Mouse (Mus musculus): ENCODE results near the gene Pxt1. TPM values are rescaled to one million over a fixed set of nuclear protein-coding genes. Genes with fewer than 3 reads are reported as not detected.

Gene Pxt1
- polyA plus RNA-seq, 1 experiment, result 199 TPM

DNA sequence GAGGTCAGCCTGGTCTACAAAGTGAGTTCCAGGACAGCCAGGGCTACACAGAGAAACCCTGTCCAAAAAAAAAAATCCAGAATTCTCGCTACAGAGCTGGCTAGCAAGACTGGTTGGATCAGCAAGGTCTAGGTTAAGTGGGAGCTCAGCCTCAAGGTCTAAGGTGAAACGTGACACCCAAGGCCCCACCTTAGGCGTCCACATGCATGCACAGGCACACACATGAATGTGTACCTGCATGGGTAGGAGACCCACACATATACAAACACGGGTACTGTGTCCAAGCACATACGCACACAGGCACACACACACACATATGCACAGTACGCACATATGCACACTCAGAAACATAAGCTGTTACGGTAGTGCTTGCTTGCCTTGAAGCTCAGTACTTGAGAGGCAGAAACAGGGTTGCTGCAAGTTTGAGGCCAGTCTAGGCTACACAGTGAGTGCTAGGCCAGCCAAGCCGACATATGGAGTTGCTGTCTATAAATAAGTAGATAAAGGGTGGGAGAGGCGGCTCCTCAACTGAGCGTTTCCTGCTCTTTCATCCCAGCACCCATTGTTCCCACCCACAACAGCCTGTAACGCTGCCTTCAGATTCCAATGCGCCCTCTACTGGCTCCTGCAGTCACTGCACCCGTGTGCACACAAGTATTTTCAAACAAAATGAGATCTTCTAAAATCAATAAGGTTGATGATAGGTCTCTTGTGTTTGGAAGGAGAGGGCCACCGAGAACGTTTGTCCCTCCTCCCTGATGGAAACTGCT is 16.6 kb downstream of the Pxt1 start:
- TF ChIP-seq POLR2A (IDR thresholded peaks at IDR 0.05; ENCODE audit: control insufficient read depth, low read depth, low read length), result no peak
- peak; percentile 78; the same call in 1 of the 2 replicates for TF ChIP-seq CTCF (IDR thresholded peaks at IDR 0.05; ENCODE audit: control insufficient read depth, insufficient read depth, insufficient replicate concordance, low read depth, low read length)
- Histone ChIP-seq H3K4me3 (ENCODE audit: control insufficient read depth, low read depth, low read length) (no peak overlapping the region), H3K27me3 (ENCODE audit: control insufficient read depth, insufficient read depth, low read length) (no peaks in the 10 kb centered on the region), H3K27ac (ENCODE audit: control insufficient read depth, insufficient read depth, low read depth, low read length) (no peak overlapping the region), H3K4me1 (ENCODE audit: control insufficient read depth, insufficient read depth, low read length) (peaks cover 6% of the 10 kb centered on the region), H3K36me3 (ENCODE audit: control insufficient read depth, insufficient read depth, low read length) (no peaks in the 10 kb centered on the region)

- Histone ChIP-seq H3K27ac (ENCODE audit: control insufficient read depth, insufficient read depth, low read depth, low read length) (no peak overlapping the region), H3K36me3 (ENCODE audit: control insufficient read depth, insufficient read depth, low read length) (no peaks in the 10 kb centered on the region), H3K4me3 (ENCODE audit: control insufficient read depth, low read depth, low read length) (no peak overlapping the region), H3K27me3 (ENCODE audit: control insufficient read depth, insufficient read depth, low read length) (no peaks in the 10 kb centered on the region), H3K4me1 (ENCODE audit: control insufficient read depth, insufficient read depth, low read length) (peaks cover 6% of the 10 kb centered on the region)
- TF ChIP-seq POLR2A (IDR thresholded peaks at IDR 0.05; ENCODE audit: control insufficient read depth, low read depth, low read length) (no peak), CTCF (IDR thresholded peaks at IDR 0.05; ENCODE audit: control insufficient read depth, insufficient read depth, insufficient replicate concordance, low read depth, low read length) (peak; percentile 74)
These were observed 17.3 kb downstream of the Pxt1 start for GRCm38 (mm10) chr17:28926380-28926779.

DNA sequence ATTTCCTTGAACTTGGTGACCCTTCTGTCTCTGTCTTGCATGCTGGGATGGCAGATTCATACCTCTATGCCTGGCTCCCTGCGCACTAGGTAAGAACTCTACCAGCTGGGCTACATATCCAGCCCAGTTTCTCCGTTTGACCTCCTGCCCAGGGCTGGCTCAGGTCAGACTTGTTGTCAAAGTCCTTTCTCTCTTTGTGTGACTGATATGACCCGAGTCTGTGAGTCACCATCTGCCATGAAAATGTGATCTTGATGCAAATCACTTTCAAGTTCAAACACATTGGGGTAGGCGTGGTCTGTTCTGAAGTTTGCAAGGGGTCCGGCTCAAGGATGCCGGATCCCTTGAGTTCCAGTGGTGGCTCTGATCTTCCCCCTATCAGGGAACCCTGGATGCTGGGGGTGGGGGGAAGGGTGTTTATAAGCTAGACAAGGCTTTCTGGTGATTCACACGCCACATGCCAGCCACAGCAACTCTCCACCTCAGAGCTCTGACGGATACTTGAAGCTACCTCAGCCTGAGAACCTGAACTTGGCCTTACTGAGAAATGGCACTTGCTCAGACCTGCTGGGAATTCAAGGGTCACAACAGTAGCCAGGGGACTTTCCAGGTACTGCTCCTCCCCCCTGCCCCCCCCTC is 18.6 kb downstream of the Pxt1 start:
- H3K36me3 ChIP-seq (ENCODE audit: control insufficient read depth, insufficient read depth, low read length), result no peaks in the 10 kb centered on the region
- peaks cover 4% of the 10 kb centered on the region for H3K4me1 ChIP-seq (ENCODE audit: control insufficient read depth, insufficient read depth, low read length)
- TF ChIP-seq CTCF (IDR thresholded peaks at IDR 0.05; ENCODE audit: control insufficient read depth, insufficient read depth, insufficient replicate concordance, low read depth, low read length) (no peak), POLR2A (IDR thresholded peaks at IDR 0.05; ENCODE audit: control insufficient read depth, low read depth, low read length) (no peak)
- H3K27ac ChIP-seq (ENCODE audit: control insufficient read depth, insufficient read depth, low read depth, low read length), result no peak overlapping the region
- no peak overlapping the region for H3K4me3 ChIP-seq (ENCODE audit: control insufficient read depth, low read depth, low read length)
- no peaks in the 10 kb centered on the region for H3K27me3 ChIP-seq (ENCODE audit: control insufficient read depth, insufficient read depth, low read length)

GRCm38 (mm10) chr17:28922096-28922495 is 21.5 kb downstream of the Pxt1 start:
- Histone ChIP-seq H3K4me3 (ENCODE audit: control insufficient read depth, low read depth, low read length) (no peak overlapping the region), H3K27ac (ENCODE audit: control insufficient read depth, insufficient read depth, low read depth, low read length) (peak overlapping the region; percentile 62), H3K27me3 (ENCODE audit: control insufficient read depth, insufficient read depth, low read length) (no peaks in the 10 kb centered on the region), H3K4me1 (ENCODE audit: control insufficient read depth, insufficient read depth, low read length) (peaks cover 4% of the 10 kb centered on the region), H3K36me3 (ENCODE audit: control insufficient read depth, insufficient read depth, low read length) (no peaks in the 10 kb centered on the region)
- TF ChIP-seq POLR2A (IDR thresholded peaks at IDR 0.05; ENCODE audit: control insufficient read depth, low read depth, low read length) (no peak), CTCF (IDR thresholded peaks at IDR 0.05; ENCODE audit: control insufficient read depth, insufficient read depth, insufficient replicate concordance, low read depth, low read length) (no peak)

DNA sequence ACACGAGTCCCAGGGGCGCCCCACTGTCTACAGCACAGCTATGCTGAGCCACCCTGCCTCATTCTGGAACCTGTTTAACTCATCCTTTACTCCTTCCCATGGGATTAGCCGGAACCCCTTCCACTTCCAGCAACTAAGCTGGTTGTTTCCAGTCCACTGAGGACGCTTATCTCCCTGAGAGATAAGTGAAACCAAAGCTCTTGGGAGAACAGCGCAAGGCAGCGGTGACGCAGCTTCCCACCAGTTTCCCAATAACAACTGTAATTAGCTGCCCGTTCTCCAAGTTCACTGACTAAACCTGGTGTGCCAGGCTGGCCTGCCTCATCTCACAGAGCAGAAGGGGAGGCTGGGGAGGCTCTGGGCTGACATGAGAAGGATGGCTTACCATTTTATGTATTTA is 22.6 kb downstream of the Pxt1 start:
- Histone ChIP-seq H3K27me3 (ENCODE audit: control insufficient read depth, insufficient read depth, low read length) (no peaks in the 10 kb centered on the region), H3K4me3 (ENCODE audit: control insufficient read depth, low read depth, low read length) (no peak overlapping the region), H3K4me1 (ENCODE audit: control insufficient read depth, insufficient read depth, low read length) (peaks cover 2% of the 10 kb centered on the region; the same call in 1 of the 2 replicates), H3K27ac (ENCODE audit: control insufficient read depth, insufficient read depth, low read depth, low read length) (peak overlapping the region; percentile 46; the same call in 1 of the 2 replicates), H3K36me3 (ENCODE audit: control insufficient read depth, insufficient read depth, low read length) (no peaks in the 10 kb centered on the region)
- no peak for TF ChIP-seq CTCF (IDR thresholded peaks at IDR 0.05; ENCODE audit: control insufficient read depth, insufficient read depth, insufficient replicate concordance, low read depth, low read length)
- no peak for TF ChIP-seq POLR2A (IDR thresholded peaks at IDR 0.05; ENCODE audit: control insufficient read depth, low read depth, low read length)

- Histone ChIP-seq H3K36me3 (ENCODE audit: control insufficient read depth, insufficient read depth, low read length) (no peaks in the 10 kb centered on the region), H3K4me1 (ENCODE audit: control insufficient read depth, insufficient read depth, low read length) (peaks cover 5% of the 10 kb centered on the region), H3K4me3 (ENCODE audit: control insufficient read depth, low read depth, low read length) (no peak overlapping the region), H3K27me3 (ENCODE audit: control insufficient read depth, insufficient read depth, low read length) (no peaks in the 10 kb centered on the region), H3K27ac (ENCODE audit: control insufficient read depth, insufficient read depth, low read depth, low read length) (no peak overlapping the region)
- TF ChIP-seq CTCF (IDR thresholded peaks at IDR 0.05; ENCODE audit: control insufficient read depth, insufficient read depth, insufficient replicate concordance, low read depth, low read length) (no peak), POLR2A (IDR thresholded peaks at IDR 0.05; ENCODE audit: control insufficient read depth, low read depth, low read length) (no peak)
These were observed 27.1 kb downstream of the Pxt1 start for GRCm38 (mm10) chr17:28916520-28916919.

DNA sequence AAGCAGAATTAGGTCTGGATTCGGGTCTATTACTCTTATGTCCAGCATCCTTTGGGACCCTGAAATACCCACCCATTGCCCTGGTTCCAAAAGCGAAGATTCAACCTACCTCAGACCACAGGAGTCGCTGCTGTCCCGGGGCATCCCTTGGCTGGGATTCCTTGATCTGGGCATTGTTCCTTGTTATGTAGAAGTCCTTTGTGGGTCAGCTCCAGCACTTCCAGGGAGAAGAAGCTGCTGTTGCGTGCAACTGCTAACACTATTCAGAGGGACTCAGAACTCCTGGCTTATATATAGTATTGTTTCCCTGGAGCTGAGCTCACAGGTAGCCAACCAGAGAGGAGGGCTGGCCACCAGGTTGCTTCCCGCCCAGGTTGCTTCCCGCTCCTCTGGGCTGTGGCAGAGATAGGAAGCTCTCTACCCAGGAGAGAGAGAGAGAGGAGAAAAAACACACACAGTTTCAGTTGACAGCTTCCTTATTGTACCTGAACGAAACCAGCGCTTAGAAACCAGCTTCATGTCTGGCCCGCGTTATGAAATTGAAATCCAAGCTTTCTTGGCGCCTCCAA is 28.5 kb downstream of the Pxt1 start, which contains the start of gene 4930539E08Rik:
TSS of gene 4930539E08Rik (minus strand) at position 265 of the 569 bp plus-strand sequence.
- no peaks in the 10 kb centered on the region for H3K27me3 ChIP-seq (ENCODE audit: control insufficient read depth, insufficient read depth, low read length)
- TF ChIP-seq POLR2A (IDR thresholded peaks at IDR 0.05; ENCODE audit: control insufficient read depth, low read depth, low read length) (no peak), CTCF (IDR thresholded peaks at IDR 0.05; ENCODE audit: control insufficient read depth, insufficient read depth, insufficient replicate concordance, low read depth, low read length) (no peak)
- H3K27ac ChIP-seq (ENCODE audit: control insufficient read depth, insufficient read depth, low read depth, low read length), result no peak within 1 kb of the TSS
- no peaks in the 10 kb centered on the region for H3K36me3 ChIP-seq (ENCODE audit: control insufficient read depth, insufficient read depth, low read length)
- no peak within 1 kb of the TSS for H3K4me3 ChIP-seq (ENCODE audit: control insufficient read depth, low read depth, low read length)
- peaks cover 7% of the 10 kb centered on the region for H3K4me1 ChIP-seq (ENCODE audit: control insufficient read depth, insufficient read depth, low read length)
